Mouse (Mus musculus) lung, postnatal 14 days (tissue): Measurements from ENCODE around the gene Rsph3b.
"Not testable (repeated sequence)": the region's sequence is repeated elsewhere in the genome, so short reads cannot be mapped to it uniquely, and the experiment has no call there.

Experiments used
- DNase-seq: peaks from one replicate; pipeline ENCODE4 v3.0.0; 2021

Gene Rsph3b

DNA sequence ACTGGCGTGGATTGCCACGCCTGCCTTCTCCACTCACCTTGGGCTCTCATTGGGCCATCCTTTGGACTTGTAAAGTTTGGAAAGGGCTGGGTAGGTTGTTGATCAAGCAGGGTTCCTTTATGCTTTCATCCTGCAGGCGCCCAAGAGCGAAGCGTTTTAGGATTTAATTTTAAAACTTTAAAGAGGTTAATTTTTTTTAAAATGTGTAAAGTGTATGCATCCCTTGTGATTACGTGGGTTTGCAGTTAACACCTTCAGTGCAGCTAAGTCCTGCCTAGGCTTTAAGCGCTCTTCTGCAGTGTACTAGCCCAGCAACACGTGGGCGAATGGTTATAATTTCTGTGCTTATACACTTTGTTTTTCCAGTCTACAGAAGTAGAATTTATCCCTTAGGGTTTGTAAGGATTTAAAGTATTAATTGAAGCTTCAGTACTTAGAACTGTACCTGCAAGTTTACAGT is 317 bp upstream of the Rsph3b start:
- DNase-seq: not testable (repeated sequence)

DNA sequence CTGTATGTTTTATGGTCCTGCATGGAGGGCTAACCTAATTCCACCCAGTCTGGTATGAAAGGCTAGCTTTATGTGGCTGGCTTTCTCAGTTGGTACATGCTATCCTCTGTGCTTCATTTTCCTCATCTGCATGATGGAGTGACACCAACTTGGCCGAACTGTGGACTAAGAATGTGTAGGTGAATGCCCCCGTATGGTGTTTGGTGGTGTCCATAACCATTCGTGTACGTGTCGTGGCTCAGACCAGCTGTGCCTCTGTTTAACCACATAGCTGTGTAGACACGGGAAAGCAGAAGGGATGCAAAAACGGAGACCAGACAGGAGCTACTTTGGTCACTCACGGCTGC is 872 bp downstream of the Rsph3b start:
- not testable (repeated sequence) for DNase-seq

DNA sequence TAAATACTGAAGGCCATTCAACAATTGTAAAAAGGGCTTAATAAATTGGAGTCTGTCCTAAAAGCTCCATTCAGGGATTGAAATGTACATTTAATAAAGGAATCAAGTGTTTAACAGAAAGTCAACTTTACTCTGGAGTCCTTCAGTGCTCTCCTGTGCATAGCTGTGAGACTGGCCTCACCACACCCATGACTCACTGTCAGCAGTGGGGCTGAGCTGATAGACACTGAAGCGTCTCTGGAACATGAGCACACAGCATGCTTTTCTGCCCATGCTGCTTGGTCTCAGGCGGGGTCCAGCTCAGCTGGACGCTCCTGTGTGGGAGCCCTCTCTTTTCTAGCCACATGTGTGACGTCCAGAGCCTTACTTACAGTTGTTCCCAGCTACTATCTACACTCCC is 5.9 kb downstream of the Rsph3b start:
- not testable (repeated sequence) for DNase-seq

DNA sequence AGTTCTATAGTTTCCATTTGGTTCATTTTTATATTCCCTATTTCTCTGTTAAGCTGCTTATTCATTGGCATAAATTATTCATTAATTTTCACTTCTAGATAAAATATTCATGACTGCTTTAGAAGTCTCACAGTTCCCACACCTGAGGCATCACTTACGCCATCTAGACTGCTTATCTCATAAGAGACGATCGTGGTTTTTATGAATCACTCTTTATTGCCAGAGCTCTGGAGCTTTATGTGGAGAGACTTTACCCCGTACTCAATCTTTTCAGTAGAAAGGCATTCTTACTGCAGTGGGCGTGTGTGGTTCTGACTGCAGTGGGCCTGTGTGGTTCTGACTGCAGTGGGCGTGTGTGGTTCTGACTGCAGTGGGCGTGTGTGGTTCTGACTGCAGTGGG is 16.9 kb downstream of the Rsph3b start:
- DNase-seq: not testable (repeated sequence)

DNA sequence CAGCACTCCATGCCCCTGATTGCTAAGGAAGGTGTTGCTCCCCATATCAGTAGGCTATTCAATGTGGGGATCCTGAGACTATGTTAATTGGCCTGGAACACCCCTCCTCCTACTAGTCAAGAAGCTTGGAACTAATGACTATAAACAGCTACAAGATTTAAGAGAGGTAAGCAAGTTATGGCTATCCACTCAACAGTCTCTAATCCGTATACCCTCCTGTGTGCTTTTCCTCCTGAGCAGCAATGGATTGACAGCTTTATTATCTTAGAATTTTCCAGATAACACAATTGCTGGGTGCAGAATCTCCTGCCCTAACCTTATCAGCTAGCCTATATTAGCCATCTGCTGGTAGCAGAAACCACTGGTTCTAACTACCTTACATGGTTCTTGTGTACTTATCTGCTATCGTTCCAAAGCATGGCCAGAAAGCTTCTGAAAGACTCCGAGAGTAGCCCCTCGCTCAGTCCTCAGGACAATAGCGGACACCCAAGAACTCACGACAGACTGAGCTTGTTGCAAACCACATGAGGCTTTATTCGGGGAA is 28.1 kb downstream of the Rsph3b start:
- not testable (repeated sequence) for DNase-seq

DNA sequence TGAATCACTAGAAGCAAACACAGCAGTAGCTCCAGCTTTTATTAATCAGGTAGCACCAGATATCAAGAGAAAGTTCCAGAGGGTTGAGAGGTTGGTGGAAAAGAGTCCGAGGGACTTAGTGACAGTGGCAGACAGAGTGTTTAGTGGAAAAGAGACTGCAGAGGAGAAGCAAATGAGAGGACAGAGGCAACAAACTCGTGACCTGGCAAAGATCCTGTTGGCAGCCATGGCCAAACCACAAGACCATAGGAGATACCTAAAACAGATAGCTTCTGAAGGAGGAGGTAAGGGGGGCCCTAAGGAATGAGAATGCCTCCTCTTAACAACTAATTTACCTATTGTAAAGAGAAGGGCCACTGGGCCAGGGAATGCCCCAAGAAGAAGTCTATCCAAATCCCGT is 29.1 kb downstream of the Rsph3b start:
- DNase-seq: not testable (repeated sequence)

DNA sequence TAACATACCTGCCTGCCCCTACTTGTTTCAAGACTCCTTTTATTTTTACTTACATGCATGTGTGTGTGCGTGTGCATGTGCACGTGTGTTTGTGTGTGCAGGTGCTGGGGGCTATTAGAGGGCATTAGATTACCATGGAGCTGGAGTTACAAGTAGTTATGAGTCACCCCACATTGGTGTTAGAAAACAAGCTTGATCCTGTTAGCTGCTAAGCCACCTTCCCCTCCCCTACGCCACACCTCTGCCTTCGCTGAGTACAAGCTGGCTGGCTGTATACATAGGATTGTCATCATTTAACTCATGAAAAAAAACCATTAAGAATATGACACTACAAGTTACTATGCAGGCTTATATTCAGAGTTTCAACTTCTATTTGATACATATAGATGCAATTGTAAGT is 33.2 kb downstream of the Rsph3b start:
- DNase-seq: not testable (repeated sequence)

DNA sequence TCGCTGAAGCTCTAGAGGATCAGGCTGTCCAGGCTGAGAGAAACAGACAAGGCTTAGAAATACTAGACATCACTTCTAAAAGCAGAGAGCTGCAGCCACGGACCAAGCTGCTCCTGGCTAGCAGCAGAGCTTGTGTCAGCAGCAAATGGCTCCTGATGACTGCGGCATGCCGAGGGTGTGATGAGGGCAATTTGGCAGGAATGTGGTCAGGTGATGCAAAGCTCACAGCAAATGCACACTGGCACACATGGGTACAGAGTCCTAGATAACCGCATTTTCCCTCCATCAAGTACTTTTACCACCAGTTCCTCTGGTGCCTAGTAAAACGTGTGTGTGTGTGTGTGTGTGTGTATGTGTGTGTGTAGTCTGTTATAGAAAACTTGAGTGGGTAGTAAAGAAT is 34.4 kb downstream of the Rsph3b start:
- DNase-seq: not testable (repeated sequence)

DNA sequence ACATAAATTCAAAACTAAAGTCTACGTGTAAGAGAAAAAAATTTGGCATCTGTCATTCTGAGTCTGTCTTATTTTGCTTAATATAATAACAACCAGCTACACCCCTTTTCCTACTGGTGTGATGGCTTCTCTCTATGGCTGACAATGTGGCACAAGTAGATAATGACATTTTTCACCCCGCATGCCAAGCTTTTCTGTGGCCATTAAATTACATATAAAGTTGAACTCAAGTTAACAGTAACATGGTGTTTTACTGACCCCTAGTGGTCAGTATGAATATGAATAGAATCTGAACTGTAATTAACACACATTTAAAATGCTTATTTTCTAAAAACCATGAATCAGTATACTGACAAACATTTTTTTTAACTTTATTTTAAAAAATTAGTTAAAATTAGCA is 48.1 kb downstream of the Rsph3b start:
- DNase-seq: not testable (repeated sequence)

DNA sequence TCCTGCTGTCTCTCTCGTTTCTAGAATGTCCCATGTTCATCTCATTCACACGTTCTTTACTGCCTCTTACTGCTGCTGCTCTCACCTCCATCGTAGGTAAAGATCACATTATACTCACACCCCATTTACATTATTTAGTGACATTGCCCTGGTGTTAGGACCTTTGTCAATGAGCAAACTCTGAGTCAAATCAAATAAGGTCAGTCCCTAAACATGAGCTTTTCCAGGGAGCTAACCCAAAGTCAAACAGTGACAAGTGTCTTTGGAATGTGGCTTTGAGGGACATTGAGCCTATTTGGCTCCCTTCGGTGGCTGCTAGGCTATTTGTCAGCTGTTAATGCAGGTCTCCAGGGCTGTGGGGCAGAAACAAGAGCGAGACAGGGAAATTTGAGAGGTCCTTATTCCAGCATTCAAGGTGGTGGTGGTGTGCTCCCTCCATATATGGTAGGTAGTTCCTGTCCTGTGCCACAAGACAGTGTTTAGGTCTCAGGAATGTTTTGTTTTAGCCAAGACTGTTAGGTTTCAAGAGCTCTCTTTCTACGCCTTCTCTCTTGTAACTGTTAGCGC is 50.4 kb downstream of the Rsph3b start:
- not testable (repeated sequence) for DNase-seq

DNA sequence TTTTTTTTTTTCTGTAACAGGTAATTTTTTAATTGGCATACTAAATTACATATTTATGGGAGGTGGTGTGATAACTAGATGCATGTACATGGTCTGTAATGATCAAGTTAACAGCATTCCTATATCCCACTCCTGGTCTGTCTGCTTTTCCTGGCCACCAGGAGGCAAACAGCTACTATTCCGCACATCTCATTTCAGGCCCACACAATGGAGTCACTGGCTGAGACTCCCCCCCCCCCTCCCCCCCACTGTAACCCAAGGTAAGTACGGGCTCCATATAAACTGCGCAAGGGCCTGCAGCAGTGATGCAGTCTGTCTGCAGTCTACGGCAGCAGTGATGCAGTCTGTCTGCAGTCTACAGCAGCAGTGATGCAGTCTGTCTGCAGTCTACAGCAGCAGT is 51.7 kb downstream of the Rsph3b start:
- DNase-seq: no peak

DNA sequence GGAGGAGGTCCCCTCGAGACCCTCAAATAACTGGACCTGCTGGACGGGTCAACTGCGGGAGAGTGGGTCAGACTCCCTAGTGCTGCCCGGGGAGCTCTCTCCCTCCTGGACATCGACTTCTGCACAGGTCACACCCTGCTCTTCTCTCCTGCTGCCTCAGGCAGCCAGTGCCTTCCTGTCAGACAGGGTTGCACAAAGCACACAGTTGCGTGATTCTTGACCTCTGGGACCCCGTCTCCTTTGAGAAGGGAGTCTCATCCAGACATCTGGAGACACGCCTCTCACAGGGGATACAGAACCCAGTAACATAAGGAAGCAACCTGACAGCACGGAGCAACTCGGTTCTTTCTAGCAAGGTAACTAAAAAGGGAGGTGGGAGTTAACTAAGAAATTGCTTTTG is 55.1 kb downstream of the Rsph3b start:
- no peak for DNase-seq

DNA sequence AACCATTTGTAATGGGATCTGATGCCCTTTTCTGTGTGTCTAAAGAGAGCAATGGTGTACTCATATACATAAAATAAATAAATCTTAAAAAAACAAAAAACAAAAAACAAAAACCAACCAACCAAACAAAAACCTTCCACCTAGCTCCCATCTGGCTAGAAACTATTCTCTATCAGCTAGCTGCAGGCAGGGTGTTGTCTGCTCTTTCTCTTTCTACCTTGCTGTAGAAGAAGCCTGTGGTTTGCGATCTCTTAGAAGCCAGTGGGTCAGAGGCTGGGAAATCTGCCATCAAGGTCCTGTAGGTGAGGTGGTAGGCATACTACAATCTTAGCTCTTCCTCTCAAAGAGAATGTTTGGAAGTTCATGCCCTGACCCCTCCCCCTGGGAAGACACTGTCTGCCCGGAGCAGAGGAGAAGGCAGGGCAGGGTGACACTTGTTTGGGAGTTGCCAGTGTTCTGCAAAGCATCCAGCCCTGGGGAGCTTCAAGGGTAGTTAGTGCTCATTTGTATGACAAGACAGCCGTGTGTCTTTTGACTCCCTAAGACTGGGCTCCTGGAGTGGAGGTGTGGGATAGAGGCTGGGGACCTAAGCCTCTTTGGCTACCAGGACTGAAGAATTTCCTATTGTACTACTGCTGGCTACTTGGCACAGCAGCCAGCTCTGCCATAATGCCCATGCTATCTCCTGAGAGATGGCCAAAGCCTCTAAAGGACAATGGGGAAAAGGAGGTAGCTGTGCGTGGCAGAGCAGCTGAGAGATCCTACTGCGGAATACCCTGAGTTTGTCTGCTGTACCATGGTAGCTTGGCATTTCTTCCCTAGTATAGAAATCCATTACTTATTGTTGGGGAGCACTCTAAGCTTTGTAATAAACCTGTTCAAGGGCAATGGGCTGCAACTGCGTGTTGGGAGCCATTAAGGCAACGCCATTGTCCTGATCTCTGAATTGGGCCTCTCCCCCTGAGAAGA is 56.2 kb downstream of the Rsph3b start:
- no peak for DNase-seq

DNA sequence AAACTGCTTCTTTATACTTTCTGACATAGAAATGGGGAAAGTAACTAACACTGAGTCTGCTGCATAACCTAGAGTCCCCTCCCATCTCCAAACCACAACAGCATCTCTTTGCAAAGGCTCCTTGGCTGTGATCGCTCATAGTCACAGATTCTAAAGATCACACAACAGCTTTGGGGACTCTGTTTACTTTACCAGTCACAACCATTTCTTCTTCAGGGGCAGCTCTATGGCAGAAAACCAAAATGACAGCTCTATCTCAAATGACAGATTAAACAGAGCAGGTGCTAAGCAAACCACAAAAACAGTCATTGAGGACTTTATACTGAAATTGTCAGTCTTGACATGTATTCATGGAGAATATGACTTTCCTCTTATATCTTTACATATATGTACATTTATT is 62.0 kb downstream of the Rsph3b start:
- DNase-seq: no peak

DNA sequence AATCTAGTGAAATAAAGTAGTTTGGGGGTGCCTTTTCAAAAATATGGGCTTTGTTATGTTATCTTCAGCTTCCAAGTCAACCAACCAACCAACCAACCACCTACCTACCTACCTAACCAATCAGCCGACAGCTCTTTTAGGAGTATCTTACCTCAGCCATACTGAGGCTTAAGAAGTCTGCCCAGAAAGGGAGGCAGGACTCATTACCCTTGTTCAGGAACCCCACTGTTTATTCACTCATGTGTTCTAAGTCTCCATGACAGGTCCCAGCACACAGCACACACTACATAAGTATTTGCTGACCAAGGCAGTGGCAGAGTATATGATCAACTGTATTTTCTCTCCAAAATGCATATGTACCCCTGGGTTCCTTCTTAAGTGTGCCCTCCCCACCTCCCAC is 64.0 kb downstream of the Rsph3b start:
- DNase-seq: no peak

DNA sequence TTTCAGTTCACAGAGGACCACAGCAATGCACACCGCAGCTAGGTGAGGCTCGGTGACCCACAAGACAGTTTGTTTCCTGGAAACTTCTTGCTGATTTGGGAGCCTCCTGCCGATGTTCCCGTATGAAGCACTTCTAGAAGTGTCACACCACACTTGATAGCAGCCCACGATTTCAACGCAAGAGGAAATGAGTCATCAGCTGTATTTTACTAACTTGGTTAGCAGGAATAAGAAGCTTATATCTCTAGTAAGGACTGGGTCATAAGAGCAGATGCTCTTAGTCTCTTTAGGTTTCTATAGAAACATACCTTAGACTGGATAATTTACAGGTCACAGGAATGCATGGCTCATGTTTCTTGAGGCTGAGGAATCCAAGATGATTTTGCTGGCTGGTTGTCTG is 67.2 kb downstream of the Rsph3b start:
- DNase-seq: no peak

DNA sequence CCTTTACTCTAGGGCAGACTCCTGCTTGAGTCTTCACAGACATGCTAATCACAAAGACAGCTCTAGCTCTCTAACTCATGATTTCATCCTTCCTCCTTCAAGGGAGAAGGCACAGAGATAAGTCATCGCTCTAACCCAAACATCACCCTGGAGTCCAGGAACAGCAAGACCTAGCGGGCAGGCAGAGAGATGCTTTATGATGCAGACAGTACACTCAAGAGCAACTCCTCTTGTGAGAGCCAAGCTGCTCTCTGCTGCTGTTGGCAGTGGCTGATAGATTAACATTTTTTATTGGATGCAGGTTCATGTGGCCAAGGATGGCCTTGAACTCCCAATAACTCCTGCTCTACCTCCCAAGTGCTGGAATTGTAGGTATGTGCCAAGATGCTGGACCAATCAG is 77.1 kb downstream of the Rsph3b start:
- no peak for DNase-seq

DNA sequence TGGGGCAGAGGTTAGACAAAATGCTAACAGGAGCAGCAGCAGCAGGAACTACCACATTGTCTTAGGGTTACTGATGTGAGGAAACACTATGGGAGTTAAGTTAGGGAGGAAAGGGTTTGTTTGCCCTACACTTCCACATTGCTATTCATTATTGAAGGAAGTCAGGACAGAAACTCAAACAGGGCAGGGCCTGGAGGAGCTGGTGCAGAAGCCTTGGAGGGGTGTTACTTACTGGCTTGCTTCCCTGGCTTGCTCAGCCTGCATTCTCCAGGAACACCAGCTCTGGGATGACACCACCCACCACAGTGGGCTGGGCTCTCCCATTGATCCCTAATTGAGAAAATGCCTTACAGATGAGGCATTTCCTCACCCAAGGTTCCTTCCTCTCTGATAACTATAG is 79.7 kb downstream of the Rsph3b start:
- DNase-seq: peak; percentile 31

DNA sequence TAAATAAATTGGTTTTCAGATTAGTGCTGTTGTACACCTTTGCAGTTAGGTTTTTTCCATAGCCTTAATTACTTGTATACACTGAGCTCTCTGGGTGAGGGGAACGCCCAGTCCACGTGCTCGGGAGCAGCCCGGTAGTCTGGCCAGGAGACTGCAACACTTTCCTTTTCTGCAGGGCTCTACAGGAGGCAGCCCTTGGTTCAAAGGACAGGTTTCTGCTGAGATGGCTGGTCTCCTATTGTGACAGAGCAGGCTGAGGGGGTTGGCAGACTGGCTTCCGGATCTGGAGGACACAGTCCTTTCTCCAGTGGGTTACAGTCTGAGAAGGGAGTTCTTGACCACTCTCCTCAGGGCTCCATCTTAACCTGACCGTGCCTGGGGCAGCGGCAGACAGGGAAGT is 80.7 kb downstream of the Rsph3b start:
- peak; percentile 32 for DNase-seq

DNA sequence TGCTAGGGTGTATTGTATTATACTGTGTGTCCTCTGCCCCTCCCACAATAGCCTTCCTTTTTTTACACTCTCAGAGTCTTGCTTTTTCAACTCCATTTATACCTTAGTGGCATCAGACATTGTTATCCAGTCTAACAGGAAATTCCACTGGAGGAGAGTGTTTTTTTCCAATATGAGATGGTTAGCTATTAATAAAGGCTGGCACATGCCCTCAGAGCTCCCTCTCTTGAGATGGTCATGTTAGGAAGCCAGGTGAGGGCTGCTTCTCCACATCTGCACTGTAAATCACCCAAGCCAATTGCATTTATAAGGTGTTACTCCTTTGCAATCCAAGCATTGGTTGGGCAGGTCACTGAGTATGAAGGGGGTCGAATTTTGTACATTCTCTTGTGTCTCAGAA is 81.9 kb downstream of the Rsph3b start:
- DNase-seq: no peak

DNA sequence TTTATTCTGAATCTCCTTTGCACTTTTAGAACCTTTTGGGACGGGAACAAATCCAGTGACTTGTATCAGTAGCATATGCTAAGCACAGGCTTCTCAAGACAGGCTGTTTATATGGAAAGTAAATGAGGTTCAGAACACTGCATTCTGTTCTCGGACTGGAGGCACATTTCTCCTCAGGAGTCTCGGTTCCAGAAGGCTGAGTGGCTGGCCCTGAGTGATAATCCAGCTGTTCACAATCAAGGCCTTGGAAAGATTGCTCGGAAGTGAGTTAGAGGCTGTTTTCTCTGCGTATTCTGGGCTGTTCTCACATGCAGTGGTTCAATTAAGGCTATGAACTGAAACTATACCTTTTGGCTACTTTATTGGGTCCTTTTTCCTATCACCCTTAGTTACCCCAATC is 82.9 kb downstream of the Rsph3b start:
- no peak for DNase-seq

DNA sequence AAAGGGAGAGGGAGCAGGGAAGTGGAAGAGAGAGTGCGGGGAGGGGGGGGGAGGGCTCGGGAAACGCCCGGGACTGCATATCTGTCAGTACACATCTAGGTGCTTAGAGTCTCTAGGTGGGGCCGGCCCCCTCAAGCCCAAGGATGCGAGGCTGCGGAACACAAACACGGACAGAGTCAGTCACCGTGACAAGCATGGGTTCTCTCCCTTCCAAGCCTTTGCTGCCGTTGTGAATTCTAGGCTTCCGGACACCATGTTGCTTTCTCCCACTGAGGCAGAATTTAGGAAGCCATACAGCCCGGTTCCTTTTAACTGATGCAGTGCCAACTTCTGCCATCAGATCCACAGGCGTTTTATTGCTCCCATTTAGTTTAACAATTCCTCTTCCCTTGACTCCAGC is 83.6 kb downstream of the Rsph3b start:
- DNase-seq: no peak

DNA sequence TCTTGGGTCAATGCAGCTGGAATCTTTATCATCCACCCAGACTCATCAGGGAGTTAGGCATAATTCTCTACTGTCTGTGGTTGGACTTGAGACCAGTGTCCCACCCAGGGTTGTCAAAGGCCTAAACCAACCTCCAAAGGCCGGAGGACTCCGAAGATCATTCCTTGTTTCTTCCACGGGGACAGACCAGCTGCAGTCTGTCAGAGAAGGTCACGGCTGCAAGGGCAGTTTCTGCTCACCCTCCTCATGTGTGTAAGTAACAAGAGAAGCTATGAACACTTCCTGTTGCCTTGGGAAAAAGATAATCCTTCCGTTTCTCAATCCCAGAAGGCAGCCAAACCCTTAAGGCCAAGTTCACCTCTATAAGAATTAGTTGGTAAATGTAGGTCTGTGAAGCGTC is 85.0 kb downstream of the Rsph3b start:
- DNase-seq: peak; percentile 28
